Mouse (Mus musculus) limb, embryonic 14.5 days (tissue): ENCODE data around the gene Myt1. TPM values are rescaled to one million over a fixed set of nuclear protein-coding genes. Genes with fewer than 3 reads are reported as not detected.

Source experiments
- ATAC-seq: fragments of 200-750 bp; cut with Nextera tagmentation; 2 replicates; pipeline ENCODE4 v1.8.0; 2017; ENCODE audit warnings: low read depth, moderate number of reproducible peaks, moderate TSS enrichment; ENCODE audit not compliant: low FRiP score
- DNase-seq: peaks from one replicate; pipeline ENCODE4 v3.0.0-alpha.2; 2015; ENCODE audit warnings: low spot score
- H3K27ac ChIP-seq: fragments of 300-500 bp; sonication (generic); replicated peaks from 2 replicates; pipeline ENCODE4 v1.5.1; 2014; ENCODE audit warnings: low read depth, mild to moderate bottlenecking, low read length, moderate library complexity, mixed read lengths
- H3K27me3 ChIP-seq: fragments of 300-500 bp; sonication (generic); 2 replicates; pipeline ENCODE4 v1.6.1; 2014; ENCODE audit warnings: low read length, mixed read lengths; ENCODE audit not compliant: control insufficient read depth, insufficient read depth
- H3K36me3 ChIP-seq: fragments of 300-500 bp; sonication (generic); 2 replicates; pipeline ENCODE4 v1.6.1; 2014; ENCODE audit warnings: mild to moderate bottlenecking, low read length, moderate library complexity, mixed read lengths; ENCODE audit not compliant: control insufficient read depth, insufficient read depth
- H3K4me1 ChIP-seq: fragments of 300-500 bp; sonication (generic); 2 replicates; pipeline ENCODE4 v1.6.1; 2014; ENCODE audit warnings: antibody characterized with exemption, low read length, mixed read lengths; ENCODE audit not compliant: control insufficient read depth, insufficient read depth
- H3K4me2 ChIP-seq: fragments of 300-500 bp; sonication (generic); replicated peaks from 2 replicates; pipeline ENCODE4 v1.6.1; 2014; ENCODE audit warnings: low read depth, mild to moderate bottlenecking, low read length, moderate library complexity; ENCODE audit not compliant: severe bottlenecking
- H3K4me3 ChIP-seq: fragments of 300-500 bp; sonication (generic); replicated peaks from 2 replicates; pipeline ENCODE4 v1.5.1; 2014; ENCODE audit warnings: low read length
- H3K9ac ChIP-seq: fragments of 300-500 bp; sonication (generic); 2 replicates; pipeline ENCODE4 v1.6.1; 2014; ENCODE audit warnings: mild to moderate bottlenecking, low read depth, low read length, moderate library complexity; ENCODE audit not compliant: severe bottlenecking
- H3K9me3 ChIP-seq: fragments of 300-500 bp; sonication (generic); 2 replicates; pipeline ENCODE4 v1.6.1; 2016; ENCODE audit warnings: low read length; ENCODE audit not compliant: control insufficient read depth
- POLR2A ChIP-seq: fragments of 200-500 bp; IDR thresholded peaks from 2 replicates; pipeline ENCODE4 v1.8.0; 2012; ENCODE audit warnings: inconsistent platforms, mild to moderate bottlenecking, moderate library complexity, borderline replicate concordance; ENCODE audit not compliant: insufficient read depth, insufficient read length; ENCODE audit errors: extremely low read depth
- WGBS: fragments of 180-500 bp; shearing (Covaris S2); extraction: QIAGEN DNeasy Blood & Tissue Kit; methylation state at CpG from one replicate; pipeline ENCODE4 v1.1.7; 2014; 5-methylcytosine and 5-hydroxymethylcytosine counted together
- polyA plus RNA-seq, 2 experiments: library from polyadenylated mRNA; depleted of rRNA in 1 of 2; stranded (reverse) in 1 of 2; unstranded in 1 of 2; fragments of >200 nt; fragmentation: Nextera tagmentation in 1 of 2; extraction: Ambion mirVana in 1 of 2; gene quantifications; 2 replicates each; pipeline versions ENCODE4 v1.2.1 to v1.2.3; 2012 to 2014

Myt1 gene
- polyA plus RNA-seq, 2 experiments = 0.41 TPM; not detected in 1

- Histone ChIP-seq H3K4me2 (no peak overlapping the region), H3K9ac (no peak overlapping the region), H3K36me3 (no peaks in the 10 kb centered on the region), H3K9me3 (no peaks in the 10 kb centered on the region), H3K27ac (no peak overlapping the region), H3K4me3 (no peak overlapping the region), H3K4me1 (no peaks in the 10 kb centered on the region), H3K27me3 (no peaks in the 10 kb centered on the region)
- 72% methylated on average over 2 of the region's 2 CpGs for WGBS
- no peak for TF ChIP-seq POLR2A
- DNase-seq (no peak), ATAC-seq (no peak)
Observed at GRCm38 (mm10) chr2:181758147-181758725, 4.9 kb upstream of the Myt1 start.

- no peaks in the 10 kb centered on the region for H3K27me3 ChIP-seq
Observed at GRCm38 (mm10) chr2:181759041-181759440, 4.1 kb upstream of the Myt1 start.

GRCm38 (mm10) chr2:181763886-181764527 is 875 bp downstream of the Myt1 start:
- no peak for TF ChIP-seq POLR2A

More at GRCm38 (mm10) chr2:181759041-181759440, 4.1 kb upstream of the Myt1 start:
- no peaks in the 10 kb centered on the region for H3K9me3 ChIP-seq
- DNase-seq (no peak), ATAC-seq (no peak)
- no peak overlapping the region for H3K4me3 ChIP-seq
- H3K36me3 ChIP-seq = no peaks in the 10 kb centered on the region
- H3K4me1 ChIP-seq = no peaks in the 10 kb centered on the region
- H3K27ac ChIP-seq = no peak overlapping the region
- no peak overlapping the region for H3K9ac ChIP-seq
- WGBS = 39% methylated on average over 4 of the region's 4 CpGs
- H3K4me2 ChIP-seq = no peak overlapping the region
- no peak for TF ChIP-seq POLR2A

DNA sequence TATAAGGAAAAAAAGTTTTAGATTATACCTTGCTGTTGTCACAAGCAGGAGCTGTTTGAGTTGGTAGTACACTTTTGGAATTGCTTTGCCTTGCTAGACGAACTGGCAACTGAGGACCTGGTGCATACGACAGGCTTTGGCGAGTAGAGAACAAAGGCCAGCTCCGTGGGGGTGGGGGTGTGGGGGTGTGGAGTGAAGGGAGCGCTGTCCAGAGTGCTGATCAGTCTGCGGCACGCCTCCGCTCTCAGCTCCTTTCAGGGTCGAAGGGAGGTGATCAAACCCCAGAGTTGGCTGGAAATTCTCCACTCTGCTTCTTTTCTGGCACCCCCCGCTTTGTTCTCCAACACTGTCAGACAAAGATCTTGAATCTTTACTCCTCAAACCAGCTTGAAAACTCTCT is 1.5 kb downstream of the Myt1 start:
- Histone ChIP-seq H3K4me1 (no peaks in the 10 kb centered on the region), H3K9me3 (no peaks in the 10 kb centered on the region), H3K27ac (no peak overlapping the region), H3K9ac (no peak overlapping the region), H3K4me3 (no peak overlapping the region), H3K27me3 (no peaks in the 10 kb centered on the region), H3K36me3 (no peaks in the 10 kb centered on the region), H3K4me2 (no peak overlapping the region)
- no peak for ATAC-seq
- TF ChIP-seq POLR2A = no peak
- DNase-seq = peak; percentile 65
- WGBS = 0% methylated on average over 10 of the region's 10 CpGs

More at GRCm38 (mm10) chr2:181763886-181764527, 875 bp downstream of the Myt1 start:
- H3K27ac ChIP-seq = no peak overlapping the region
- H3K4me2 ChIP-seq = no peak overlapping the region
- no peak overlapping the region for H3K4me3 ChIP-seq
- ATAC-seq (no peak), DNase-seq (no peak)
- no peaks in the 10 kb centered on the region for H3K27me3 ChIP-seq
- 26% methylated on average over 14 of the region's 14 CpGs for WGBS
- no peak overlapping the region for H3K9ac ChIP-seq
- no peaks in the 10 kb centered on the region for H3K9me3 ChIP-seq
- H3K4me1 ChIP-seq = no peaks in the 10 kb centered on the region
- H3K36me3 ChIP-seq = no peaks in the 10 kb centered on the region

DNA sequence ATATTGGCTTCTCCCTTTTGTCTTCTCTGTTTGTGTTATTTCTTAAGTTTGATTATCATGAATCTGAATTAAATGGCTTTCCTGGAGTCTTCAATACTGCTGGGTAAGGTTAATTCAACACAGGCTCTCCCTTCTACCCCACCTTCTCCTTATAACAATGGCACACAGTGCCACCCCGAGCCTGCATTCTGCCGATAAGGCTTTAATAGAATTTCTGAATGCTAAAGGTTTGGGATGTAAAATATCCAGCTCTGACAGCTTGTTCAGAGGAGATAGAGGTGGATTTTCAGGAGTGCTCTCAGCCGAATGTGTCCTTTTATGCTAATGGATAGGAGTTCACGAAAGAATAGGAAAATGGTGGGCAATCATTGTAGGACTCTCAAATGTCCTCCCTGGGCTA is 2.1 kb downstream of the Myt1 start:
- Histone ChIP-seq H3K27ac (no peak overlapping the region), H3K27me3 (no peaks in the 10 kb centered on the region), H3K4me3 (no peak overlapping the region), H3K36me3 (no peaks in the 10 kb centered on the region), H3K9me3 (no peaks in the 10 kb centered on the region), H3K4me2 (no peak overlapping the region), H3K9ac (no peak overlapping the region), H3K4me1 (no peaks in the 10 kb centered on the region)
- no peak for TF ChIP-seq POLR2A
- ATAC-seq (no peak), DNase-seq (no peak)
- 83% methylated on average over 4 of the region's 4 CpGs for WGBS
